Mouse (Mus musculus) heart, embryonic 12.5 days (tissue): Measurements from ENCODE around the gene Slc25a42. TPM values are rescaled to one million over a fixed set of nuclear protein-coding genes. Genes with fewer than 3 reads are reported as not detected.
A peak's percentile ranks its signal among the peaks of the same experiment; 100 is the strongest.

ENCODE experiments used
- ATAC-seq: fragments of 200-750 bp; cut with Nextera tagmentation; 2 replicates; pipeline ENCODE4 v1.8.0; 2017; ENCODE audit warnings: moderate TSS enrichment, moderate library complexity; ENCODE audit not compliant: insufficient number of reproducible peaks, low FRiP score
- H3K27ac ChIP-seq: fragments of 300-500 bp; sonication (generic); 2 replicates; pipeline ENCODE4 v1.5.1; 2016; ENCODE audit warnings: mild to moderate bottlenecking, moderate library complexity; ENCODE audit not compliant: poor library complexity, severe bottlenecking
- H3K27me3 ChIP-seq: fragments of 300-500 bp; sonication (generic); replicated peaks from 2 replicates; pipeline ENCODE4 v1.6.1; 2016; ENCODE audit warnings: mild to moderate bottlenecking, moderate library complexity
- H3K36me3 ChIP-seq: fragments of 300-500 bp; sonication (generic); 2 replicates; pipeline ENCODE4 v1.6.1; 2016; ENCODE audit warnings: mild to moderate bottlenecking, moderate library complexity
- H3K4me1 ChIP-seq: fragments of 300-500 bp; sonication (generic); replicated peaks from 2 replicates; pipeline ENCODE4 v1.6.1; 2016; ENCODE audit warnings: mild to moderate bottlenecking
- H3K4me2 ChIP-seq: fragments of 300-500 bp; sonication (generic); 2 replicates; pipeline ENCODE4 v1.6.1; 2016; ENCODE audit warnings: mild to moderate bottlenecking, moderate library complexity
- H3K4me3 ChIP-seq: fragments of 300-500 bp; sonication (generic); 2 replicates; pipeline ENCODE4 v1.5.1; 2016; ENCODE audit warnings: mild to moderate bottlenecking
- H3K9ac ChIP-seq: fragments of 300-500 bp; sonication (generic); 2 replicates; pipeline ENCODE4 v1.6.1; 2016; ENCODE audit warnings: mild to moderate bottlenecking, moderate library complexity
- H3K9me3 ChIP-seq: fragments of 300-500 bp; sonication (generic); replicated peaks from 2 replicates; pipeline ENCODE4 v1.6.1; 2016; ENCODE audit warnings: mild to moderate bottlenecking, moderate library complexity
- WGBS: fragments of 180-500 bp; shearing (Covaris S2); methylation state at CpG from one replicate; pipeline ENCODE4 v1.1.7; 2016; 5-methylcytosine and 5-hydroxymethylcytosine counted together
- polyA plus RNA-seq: library from polyadenylated mRNA; unstranded; fragments of >200 nt; fragmentation: Nextera tagmentation; extraction: Ambion mirVana; gene quantifications from 2 replicates; pipeline ENCODE4 v1.2.1, GENCODE M21; 2016

Gene Slc25a42
- 8.5 and 9.7 TPM in 2 replicates for polyA plus RNA-seq

DNA sequence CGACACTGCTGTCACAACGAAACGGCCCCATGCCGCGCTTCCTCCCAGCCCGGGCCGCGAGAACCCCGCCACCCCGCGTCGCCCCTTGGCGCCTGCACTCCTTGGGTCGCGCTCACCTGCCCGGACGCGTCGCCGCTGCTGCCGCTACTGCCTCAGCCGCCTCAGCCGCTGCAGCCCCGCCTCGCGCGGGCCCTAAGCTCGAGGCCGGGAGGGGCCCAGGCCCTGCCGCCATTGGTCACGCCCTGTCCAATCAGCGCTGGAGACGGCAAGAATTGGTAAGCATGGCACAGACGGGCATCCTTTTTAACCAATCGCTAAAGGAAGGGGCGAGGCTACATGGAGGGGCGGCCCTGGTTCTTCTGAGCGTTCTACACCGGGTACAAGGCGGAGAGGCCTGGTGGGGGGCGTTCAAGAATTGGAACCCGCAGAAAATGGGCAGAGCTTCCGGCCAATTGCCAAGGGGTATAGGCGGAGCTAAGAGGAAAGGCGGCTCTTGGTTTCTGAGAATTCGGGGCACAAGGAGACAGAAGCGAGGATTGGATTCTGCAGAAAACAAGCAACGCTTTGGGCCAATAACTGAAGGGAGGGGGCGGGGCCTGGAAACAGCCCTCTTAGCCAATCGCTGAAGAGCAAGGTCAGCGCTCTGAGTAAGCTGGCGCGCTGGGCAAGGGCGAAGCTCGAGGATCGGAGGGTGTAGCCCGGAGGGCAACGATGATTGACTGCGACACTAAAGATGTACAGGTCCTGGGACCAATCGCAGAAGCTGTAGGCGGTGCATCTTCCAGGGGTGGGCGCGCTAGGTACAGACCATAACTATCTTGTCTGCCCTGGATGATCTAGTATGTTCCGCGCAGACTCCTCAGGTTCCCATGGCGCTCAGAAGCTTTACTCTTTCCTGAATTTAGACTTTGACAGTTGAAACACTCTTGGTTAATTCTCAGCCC, at the start of gene Slc25a42:
Gene Slc25a42 (minus strand): TSS at position 194 of the 944 bp plus-strand sequence.
- Histone ChIP-seq H3K27me3 (no peaks in the 10 kb centered on the region), H3K4me2 (peak within 1 kb of the TSS; percentile 93), H3K4me1 (peaks cover 17% of the 10 kb centered on the region), H3K4me3 (peak within 1 kb of the TSS; percentile 70), H3K9ac (peak within 1 kb of the TSS; percentile 75), H3K27ac (peak within 1 kb of the TSS; percentile 47), H3K9me3 (no peaks in the 10 kb centered on the region), H3K36me3 (no peaks in the 10 kb centered on the region)
- under 1% methylated on average over 66 of the region's 66 CpGs for WGBS
- ATAC-seq, result peak; percentile 97

DNA sequence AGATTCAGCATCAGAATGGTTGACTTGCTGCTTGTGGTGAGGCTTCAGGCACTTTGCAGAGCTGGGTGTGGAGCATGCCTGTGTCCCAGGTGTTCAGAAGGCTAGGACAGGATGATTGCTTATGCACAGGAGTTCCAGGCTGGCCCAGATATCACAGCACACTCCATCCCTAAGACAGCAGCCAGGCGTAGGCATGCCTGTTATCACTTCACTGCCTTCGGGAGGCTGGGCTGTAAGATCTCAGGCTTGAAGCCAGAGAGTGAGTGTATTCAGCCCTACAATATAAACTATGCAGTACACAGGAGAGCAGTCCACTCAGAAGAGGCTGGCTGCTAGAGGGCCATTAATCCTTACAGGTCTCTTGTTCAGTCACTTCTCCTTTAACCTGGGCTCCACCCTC, 46.9 kb upstream of the Slc25a42 start:
- H3K4me3 ChIP-seq, result no peak overlapping the region
- no peaks in the 10 kb centered on the region for H3K27me3 ChIP-seq
- no peaks in the 10 kb centered on the region for H3K9me3 ChIP-seq
- peaks cover 96% of the 10 kb centered on the region for H3K36me3 ChIP-seq
- WGBS, result 42% methylated on average over 2 of the region's 2 CpGs
- no peak for ATAC-seq
- 0 out of 2 replicates have a peak, but pooled peaks cover 5% of the 10 kb centered on the region for H3K4me1 ChIP-seq
- no peak overlapping the region for H3K27ac ChIP-seq
- no peak overlapping the region for H3K4me2 ChIP-seq
- no peak overlapping the region for H3K9ac ChIP-seq

DNA sequence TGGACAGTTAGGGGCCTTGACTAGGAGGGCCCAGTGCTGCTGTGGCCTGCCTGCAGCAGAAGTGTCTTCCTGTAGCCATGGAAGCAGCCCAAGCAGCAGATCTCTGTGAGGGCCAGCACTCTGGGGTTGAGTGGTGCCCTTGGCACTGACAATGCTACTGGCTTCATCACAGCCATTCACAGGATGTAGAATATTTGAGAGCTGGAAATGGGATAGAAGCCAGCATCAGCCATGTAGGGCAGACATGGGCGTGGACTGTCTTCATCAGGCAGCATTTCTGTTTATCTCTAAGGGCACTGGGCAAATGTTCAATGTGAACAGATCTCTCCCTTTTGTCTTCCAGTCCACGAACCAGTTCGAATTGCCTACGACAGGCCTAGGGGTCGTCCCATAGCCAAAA, 46.5 kb upstream of the Slc25a42 start:
- Histone ChIP-seq H3K9me3 (no peaks in the 10 kb centered on the region), H3K27me3 (no peaks in the 10 kb centered on the region), H3K4me1 (0 out of 2 replicates have a peak, but pooled peaks cover 5% of the 10 kb centered on the region), H3K4me3 (no peak overlapping the region), H3K4me2 (no peak overlapping the region), H3K27ac (no peak overlapping the region), H3K9ac (no peak overlapping the region), H3K36me3 (peaks cover 96% of the 10 kb centered on the region)
- 88% methylated on average over 5 of the region's 5 CpGs for WGBS
- no peak for ATAC-seq

DNA sequence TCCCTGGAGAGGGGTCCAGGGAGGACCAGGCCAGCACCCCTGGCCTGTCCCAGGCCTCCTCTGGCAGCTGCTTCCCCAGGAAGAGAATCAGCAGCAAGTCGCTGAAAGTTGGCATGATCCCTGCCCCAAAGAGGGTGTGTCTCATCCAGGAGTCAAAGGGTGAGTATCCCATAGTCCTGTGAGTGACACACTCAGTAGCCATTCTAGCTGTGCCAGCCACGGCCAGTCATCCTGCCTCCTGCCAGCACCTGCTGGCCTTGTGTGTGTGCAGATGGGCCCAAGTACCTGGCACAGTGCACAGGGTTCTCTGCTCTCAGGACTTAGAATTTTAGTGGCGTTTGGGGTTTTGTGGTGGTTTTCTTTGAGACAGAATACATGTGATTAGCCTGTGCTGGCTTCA, 45.4 kb upstream of the Slc25a42 start:
- H3K9me3 ChIP-seq, result no peaks in the 10 kb centered on the region
- 0 out of 2 replicates have a peak, but pooled peaks cover 5% of the 10 kb centered on the region for H3K4me1 ChIP-seq
- no peak overlapping the region for H3K4me3 ChIP-seq
- no peak overlapping the region for H3K4me2 ChIP-seq
- H3K36me3 ChIP-seq, result peaks cover 96% of the 10 kb centered on the region
- 80% methylated on average over 3 of the region's 3 CpGs for WGBS
- no peak overlapping the region for H3K27ac ChIP-seq
- no peak overlapping the region for H3K9ac ChIP-seq
- no peaks in the 10 kb centered on the region for H3K27me3 ChIP-seq
- no peak for ATAC-seq

DNA sequence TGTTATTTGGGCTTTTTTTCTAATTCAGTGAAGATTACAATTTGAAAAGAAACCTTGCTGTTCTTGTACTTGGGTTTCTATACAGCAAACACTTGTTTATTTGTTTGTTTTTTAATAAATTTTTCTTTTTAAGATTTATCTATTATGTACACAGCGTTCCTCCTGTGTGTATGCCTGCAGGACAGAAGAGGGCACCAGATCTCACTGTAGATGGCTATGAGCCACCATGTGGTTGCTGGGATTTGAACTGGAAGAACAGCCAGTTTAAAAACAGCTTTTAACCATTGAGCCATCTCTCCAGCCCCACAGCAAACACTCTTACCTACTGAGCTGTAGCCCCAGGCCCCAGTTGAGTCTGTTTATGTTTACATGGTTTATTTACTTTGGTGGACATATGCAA, 42.5 kb upstream of the Slc25a42 start:
- H3K27me3 ChIP-seq, result no peaks in the 10 kb centered on the region
- WGBS, result 76% methylated on average over 1 of the region's 1 CpGs
- no peak overlapping the region for H3K27ac ChIP-seq
- no peaks in the 10 kb centered on the region for H3K9me3 ChIP-seq
- H3K36me3 ChIP-seq, result peaks cover 95% of the 10 kb centered on the region
- 0 out of 2 replicates have a peak, but pooled peaks cover 5% of the 10 kb centered on the region for H3K4me1 ChIP-seq
- no peak overlapping the region for H3K4me3 ChIP-seq
- no peak for ATAC-seq
- H3K4me2 ChIP-seq, result no peak overlapping the region
- no peak overlapping the region for H3K9ac ChIP-seq

DNA sequence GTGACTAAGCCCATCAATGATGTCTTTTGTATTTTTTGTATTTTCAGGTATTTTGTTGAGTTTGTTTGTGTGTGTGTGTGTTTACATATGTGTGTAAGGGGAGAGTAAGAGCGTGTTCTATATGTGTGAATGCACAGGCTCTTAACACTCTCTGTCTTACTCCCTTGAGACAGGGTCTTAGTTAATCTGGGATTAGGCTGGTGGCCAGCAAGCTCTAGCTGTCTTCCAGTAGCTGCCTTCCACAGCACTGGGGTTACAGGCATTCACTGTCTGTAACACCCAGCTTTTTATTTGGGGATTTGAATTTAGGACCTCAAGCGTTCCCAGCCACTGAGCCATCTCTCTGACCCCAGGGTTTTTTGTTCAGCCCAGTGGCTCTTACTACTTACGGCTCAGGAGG, 35.7 kb upstream of the Slc25a42 start:
- no peak overlapping the region for H3K9ac ChIP-seq
- H3K27me3 ChIP-seq, result no peaks in the 10 kb centered on the region
- H3K4me2 ChIP-seq, result no peak overlapping the region
- no peaks in the 10 kb centered on the region; the same call in 1 of the 2 replicates for H3K4me1 ChIP-seq
- peaks cover 92% of the 10 kb centered on the region for H3K36me3 ChIP-seq
- H3K4me3 ChIP-seq, result no peak overlapping the region
- WGBS, result 93% methylated on average over 3 of the region's 3 CpGs
- H3K27ac ChIP-seq, result no peak overlapping the region
- ATAC-seq, result no peak
- no peaks in the 10 kb centered on the region for H3K9me3 ChIP-seq

DNA sequence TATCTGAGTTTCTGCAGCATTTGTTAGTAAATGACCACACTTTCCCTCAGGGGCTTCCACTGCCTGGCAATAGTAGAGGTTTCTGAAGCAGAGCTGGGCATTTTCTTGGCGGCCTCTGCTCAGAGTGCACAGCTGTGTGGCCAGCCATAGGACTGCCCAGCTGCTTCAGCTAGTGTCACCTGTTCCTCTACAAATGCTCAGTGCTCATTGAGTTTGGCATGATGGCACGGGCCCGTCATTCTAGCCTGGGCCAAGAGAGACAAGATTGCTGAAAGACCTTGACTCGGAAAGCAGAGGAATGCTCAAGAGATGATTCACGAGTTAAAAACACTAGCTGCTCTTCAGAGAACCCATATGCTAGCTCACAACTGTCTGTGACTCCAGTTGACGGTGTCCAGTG, 34.5 kb upstream of the Slc25a42 start:
- WGBS, result 86% methylated on average over 6 of the region's 6 CpGs
- Histone ChIP-seq H3K4me1 (no peaks in the 10 kb centered on the region; the same call in 1 of the 2 replicates), H3K4me2 (no peak overlapping the region), H3K27me3 (no peaks in the 10 kb centered on the region), H3K36me3 (peaks cover 92% of the 10 kb centered on the region), H3K27ac (no peak overlapping the region), H3K9me3 (no peaks in the 10 kb centered on the region), H3K4me3 (no peak overlapping the region), H3K9ac (no peak overlapping the region)
- no peak for ATAC-seq

DNA sequence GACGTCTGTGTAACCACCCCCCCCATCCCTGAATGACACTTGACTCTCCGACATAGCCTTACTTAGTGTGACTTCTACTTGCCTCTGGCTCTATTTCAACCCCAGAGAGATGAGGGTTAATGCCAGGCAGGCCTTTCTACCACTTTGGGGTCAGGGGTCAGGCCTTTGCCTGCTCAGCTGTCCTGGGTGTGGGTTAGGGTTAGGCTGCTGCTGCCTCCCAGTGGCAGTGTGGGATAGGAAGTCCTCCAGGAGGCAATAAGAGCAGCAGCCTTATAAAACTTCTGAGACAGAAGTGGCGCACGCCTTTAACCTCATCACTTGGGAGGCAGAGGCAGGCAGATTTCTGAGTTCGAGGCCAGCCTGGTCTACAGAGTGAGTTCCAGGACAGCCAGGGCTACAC, 28.5 kb upstream of the Slc25a42 start:
- WGBS, result 91% methylated on average over 5 of the region's 5 CpGs
- Histone ChIP-seq H3K4me1 (peaks cover 14% of the 10 kb centered on the region), H3K27me3 (no peaks in the 10 kb centered on the region), H3K9me3 (no peaks in the 10 kb centered on the region), H3K9ac (no peak overlapping the region), H3K36me3 (peaks cover 88% of the 10 kb centered on the region), H3K27ac (no peak overlapping the region), H3K4me3 (no peak overlapping the region), H3K4me2 (no peak overlapping the region)
- no peak for ATAC-seq

DNA sequence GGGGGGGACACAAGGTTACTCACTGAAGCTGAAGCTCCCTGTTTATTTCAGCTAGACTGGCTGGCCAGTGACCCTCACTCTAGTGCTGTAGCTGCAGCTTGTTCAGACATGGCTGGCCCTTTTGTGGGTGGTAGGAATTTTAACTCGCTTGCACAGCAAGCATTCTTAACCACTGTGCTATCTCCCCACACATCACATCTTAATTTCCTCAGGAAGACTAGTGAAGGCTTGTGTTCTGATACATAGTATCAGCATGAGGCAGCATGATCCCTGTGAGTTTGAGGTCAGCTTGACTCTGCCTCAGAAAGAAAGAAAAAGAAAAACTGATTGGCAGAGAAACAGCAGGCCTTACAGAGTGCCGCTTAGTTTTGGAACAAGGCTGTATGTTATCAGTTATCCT, 25.7 kb upstream of the Slc25a42 start:
- H3K4me3 ChIP-seq, result no peak overlapping the region
- H3K9me3 ChIP-seq, result no peaks in the 10 kb centered on the region
- H3K4me2 ChIP-seq, result no peak overlapping the region
- peaks cover 63% of the 10 kb centered on the region for H3K36me3 ChIP-seq
- WGBS, result 59% methylated on average over 2 of the region's 2 CpGs
- H3K4me1 ChIP-seq, result peaks cover 26% of the 10 kb centered on the region
- H3K9ac ChIP-seq, result no peak overlapping the region
- no peak overlapping the region for H3K27ac ChIP-seq
- H3K27me3 ChIP-seq, result no peaks in the 10 kb centered on the region
- no peak for ATAC-seq

DNA sequence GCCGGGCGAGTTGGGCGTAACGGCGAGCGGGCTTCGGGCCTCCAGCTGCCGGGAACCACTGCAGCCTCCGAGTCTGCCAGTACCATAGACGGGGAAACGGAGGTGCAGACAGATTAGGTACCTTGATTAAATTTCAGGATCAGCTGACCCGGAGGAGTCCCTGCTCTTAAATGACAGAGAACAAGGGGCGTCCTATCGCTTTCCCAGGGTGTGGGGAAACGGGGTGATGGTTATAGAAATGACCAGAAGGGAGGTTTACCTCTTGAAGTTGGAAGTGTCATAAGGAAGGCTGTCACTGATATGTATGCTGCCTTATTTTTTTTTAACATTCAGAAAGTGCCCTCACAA, 22.6 kb upstream of the Slc25a42 start:
- no peak for ATAC-seq
- peaks cover 49% of the 10 kb centered on the region for H3K36me3 ChIP-seq
- no peaks in the 10 kb centered on the region for H3K27me3 ChIP-seq
- H3K9ac ChIP-seq, result peak overlapping the region; percentile 85
- H3K4me1 ChIP-seq, result peaks cover 27% of the 10 kb centered on the region
- peak overlapping the region; percentile 91 for H3K4me2 ChIP-seq
- WGBS, result under 1% methylated on average over 15 of the region's 15 CpGs
- H3K27ac ChIP-seq, result peak overlapping the region; percentile 86
- peak overlapping the region; percentile 82 for H3K4me3 ChIP-seq
- no peaks in the 10 kb centered on the region for H3K9me3 ChIP-seq

DNA sequence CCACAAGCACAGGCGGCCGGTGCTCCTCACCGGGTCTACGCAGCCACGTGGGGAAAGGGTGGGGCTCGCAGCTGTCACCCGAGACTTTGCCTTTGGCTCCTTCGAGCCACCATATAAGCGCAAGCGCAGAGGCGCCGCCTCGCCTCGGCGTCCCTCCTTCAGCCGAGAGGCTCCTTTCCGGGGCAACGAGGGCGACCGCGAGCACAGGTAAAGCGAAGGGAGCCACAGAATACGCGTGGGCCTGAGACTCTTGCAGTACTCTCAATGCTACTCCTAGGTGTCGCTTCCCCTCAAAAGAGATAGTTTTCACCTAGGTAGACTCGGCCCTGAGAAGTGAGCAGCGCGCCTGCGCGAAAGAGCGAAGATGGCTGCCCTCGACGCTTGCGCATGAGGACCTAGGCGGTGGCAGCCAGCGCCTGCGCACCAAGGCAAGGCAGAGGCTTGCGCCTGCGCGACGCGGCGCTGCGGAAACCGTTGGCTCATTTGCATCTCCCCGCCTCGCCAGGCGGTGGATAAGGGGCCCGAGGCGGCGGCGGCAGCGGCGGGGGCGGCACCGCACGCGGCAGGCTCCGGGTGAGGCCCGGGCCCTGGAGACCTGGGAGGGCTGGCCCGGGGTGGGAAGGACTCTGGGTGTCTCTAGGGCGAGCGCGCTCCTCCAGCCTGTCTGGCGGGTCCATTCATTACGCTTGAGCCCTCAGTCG, 22.1 kb upstream of the Slc25a42 start, which contains the start of the genes Sugp2 and Armc6:
Gene Sugp2 (plus strand): TSS at position 147 of the 701 bp plus-strand sequence.
Gene Armc6 (minus strand): TSS at position 387 of the 701 bp plus-strand sequence.
- no peaks in the 10 kb centered on the region for H3K9me3 ChIP-seq
- H3K36me3 ChIP-seq, result peaks cover 51% of the 10 kb centered on the region
- H3K4me2 ChIP-seq, result peak within 1 kb of the TSS; percentile 91
- H3K4me1 ChIP-seq, result peaks cover 28% of the 10 kb centered on the region
- H3K27me3 ChIP-seq, result no peaks in the 10 kb centered on the region
- peak within 1 kb of the TSS; percentile 82 for H3K4me3 ChIP-seq
- under 1% methylated on average over 67 of the region's 67 CpGs for WGBS
- ATAC-seq, result peak; percentile 96
- H3K9ac ChIP-seq, result peak within 1 kb of the TSS; percentile 85
- H3K27ac ChIP-seq, result peak within 1 kb of the TSS; percentile 86
